Mouse (Mus musculus) MEL (cell line): ENCODE results near the gene Fn1. TPM values are rescaled to one million over a fixed set of nuclear protein-coding genes. Genes with fewer than 3 reads are reported as not detected.
A peak's percentile ranks its signal among the peaks of the same experiment; 100 is the strongest.

ENCODE experiments used
- DNase-seq: peaks from one replicate; pipeline ENCODE4 v3.0.0; 2011; ENCODE audit warnings: low read depth, low spot score
- H3K27ac ChIP-seq: 2 replicates; pipeline ENCODE4 v1.5.1; 2012; ENCODE audit warnings: low read depth, mild to moderate bottlenecking, control low read depth, low read length, moderate library complexity; ENCODE audit not compliant: control insufficient read depth
- H3K27me3 ChIP-seq, 2 experiments: fragments of 150-350 bp in 1 of 2; sonication (generic) in 1 of 2; 2 replicates each; pipeline ENCODE4 v1.6.1; 2012; ENCODE audit warnings: low read length in 2 of 2, mild to moderate bottlenecking in 2 of 2, improper control_type of control experiment in 1 of 2, moderate library complexity in 1 of 2; ENCODE audit not compliant: insufficient read depth in 2 of 2, control insufficient read depth in 1 of 2
- H3K36me3 ChIP-seq, 2 experiments: 2 replicates each; pipeline ENCODE4 v1.6.1; 2012 to 2014; ENCODE audit warnings: low read length in 2 of 2, improper control_type of control experiment in 1 of 2, inconsistent platforms in 1 of 2, mild to moderate bottlenecking in 1 of 2; ENCODE audit not compliant: insufficient read depth in 2 of 2, control insufficient read depth in 1 of 2
- H3K4me1 ChIP-seq, 2 experiments: fragments of 150-350 bp in 1 of 2; sonication (generic) in 1 of 2; 2 replicates each; pipeline ENCODE4 v1.6.1; 2012; ENCODE audit warnings: low read length in 2 of 2, improper control_type of control experiment in 1 of 2, mild to moderate bottlenecking in 1 of 2; ENCODE audit not compliant: insufficient read depth in 2 of 2, control insufficient read depth in 1 of 2
- H3K4me3 ChIP-seq, 2 experiments: fragments of 150-350 bp in 1 of 2; sonication (generic) in 1 of 2; 2 replicates each; pipeline ENCODE4 v1.5.1; 2012; ENCODE audit warnings: low read depth in 2 of 2, low read length in 2 of 2, mild to moderate bottlenecking in 2 of 2, moderate library complexity in 2 of 2, control low read depth in 1 of 2, improper control_type of control experiment in 1 of 2; ENCODE audit not compliant: control insufficient read depth in 1 of 2, insufficient read depth in 1 of 2
- H3K79me2 ChIP-seq: 2 replicates; pipeline ENCODE4 v1.6.1; 2012; ENCODE audit warnings: mild to moderate bottlenecking, low read length, moderate library complexity; ENCODE audit not compliant: control insufficient read depth, poor library complexity, insufficient read depth
- H3K9ac ChIP-seq: 2 replicates; pipeline ENCODE4 v1.6.1; 2012; ENCODE audit warnings: low read depth, mild to moderate bottlenecking, control low read depth, low read length, moderate library complexity; ENCODE audit not compliant: control insufficient read depth, poor library complexity, severe bottlenecking
- H3K9me3 ChIP-seq: fragments of 150-350 bp; sonication (generic); replicated peaks from 2 replicates; pipeline ENCODE4 v1.6.1; 2012; ENCODE audit warnings: mild to moderate bottlenecking, low read length, improper control_type of control experiment, moderate library complexity; ENCODE audit not compliant: insufficient read depth
- BHLHE40 ChIP-seq: IDR thresholded peaks from 2 replicates; pipeline ENCODE4 v1.6.1; 2012; ENCODE audit warnings: low read depth, mild to moderate bottlenecking, inconsistent platforms, low read length, improper control_type of control experiment, borderline replicate concordance
- CHD1 ChIP-seq: IDR thresholded peaks from 2 replicates; pipeline ENCODE4 v1.6.1; 2012; ENCODE audit warnings: low read depth, mild to moderate bottlenecking, inconsistent platforms, low read length, improper control_type of control experiment
- CHD2 ChIP-seq: IDR thresholded peaks from 2 replicates; pipeline ENCODE4 v1.6.1; 2011; ENCODE audit warnings: low read length, improper control_type of control experiment
- E2F4 ChIP-seq: IDR thresholded peaks from 2 replicates; pipeline ENCODE4 v1.6.1; 2011; ENCODE audit warnings: low read depth, low read length, improper control_type of control experiment, borderline replicate concordance
- ELF1 ChIP-seq: IDR thresholded peaks from 2 replicates; pipeline ENCODE4 v1.6.1; 2014; ENCODE audit warnings: low read depth, mild to moderate bottlenecking, inconsistent platforms, low read length, improper control_type of control experiment, moderate library complexity
- JUND ChIP-seq: IDR thresholded peaks from 2 replicates; pipeline ENCODE4 v1.6.1; 2011; ENCODE audit warnings: low read depth, mild to moderate bottlenecking, improper control_type of control experiment, low read length
- KAT2A ChIP-seq: conservative IDR thresholded peaks from 2 replicates; pipeline ENCODE4 v1.6.1; 2012; ENCODE audit warnings: low read depth, low read length, improper control_type of control experiment, inconsistent platforms
- MAFK ChIP-seq: IDR thresholded peaks from 2 replicates; pipeline ENCODE4 v1.6.1; 2011; ENCODE audit warnings: low read depth, mild to moderate bottlenecking, low read length, improper control_type of control experiment, borderline replicate concordance
- MAZ ChIP-seq: IDR thresholded peaks from 2 replicates; pipeline ENCODE4 v1.6.1; 2012; ENCODE audit warnings: low read depth, mild to moderate bottlenecking, inconsistent platforms, low read length, improper control_type of control experiment
- MYB ChIP-seq: IDR thresholded peaks from 2 replicates; pipeline ENCODE4 v1.6.1; 2011; ENCODE audit warnings: mild to moderate bottlenecking, low read depth, low read length, improper control_type of control experiment
- NRF1 ChIP-seq: IDR thresholded peaks from 2 replicates; pipeline ENCODE4 v1.6.1; 2014; ENCODE audit warnings: low read depth, mild to moderate bottlenecking, inconsistent platforms, low read length, improper control_type of control experiment, moderate library complexity; ENCODE audit not compliant: poor library complexity, insufficient read depth, severe bottlenecking
- POLR2AphosphoS2 ChIP-seq: IDR thresholded peaks from 2 replicates; pipeline ENCODE4 v1.6.1; 2011; ENCODE audit warnings: low read length, improper control_type of control experiment
- RCOR1 ChIP-seq: IDR thresholded peaks from 2 replicates; pipeline ENCODE4 v1.6.1; 2012; ENCODE audit warnings: low read depth, mild to moderate bottlenecking, inconsistent platforms, low read length, improper control_type of control experiment
- SMC3 ChIP-seq: IDR thresholded peaks from 2 replicates; pipeline ENCODE4 v1.6.1; 2011; ENCODE audit warnings: low read depth, low read length, improper control_type of control experiment
- USF2 ChIP-seq, 2 experiments: IDR thresholded peaks; 2 replicates each; pipeline ENCODE4 v1.6.1; 2011 to 2012; ENCODE audit warnings: improper control_type of control experiment in 2 of 2, low read length in 2 of 2, borderline replicate concordance in 1 of 2, inconsistent platforms in 1 of 2, low read depth in 1 of 2, mild to moderate bottlenecking in 1 of 2; ENCODE audit not compliant: insufficient read depth in 1 of 2
- polyA plus RNA-seq, 2 experiments: library from polyadenylated mRNA; stranded (reverse) in 1 of 2; unstranded in 1 of 2; fragments of >175 nt in 1 of 2; fragments of >200 nt in 1 of 2; gene quantifications; 2 replicates each; pipeline versions ENCODE4 v1.2.1 to v1.2.4; 2012; ENCODE audit warnings: low replicate concordance in 2 of 2, low read depth in 1 of 2; ENCODE audit not compliant: insufficient read length in 2 of 2, insufficient read depth in 1 of 2, missing spikeins in 1 of 2
- total RNA-seq: library from RNA; depleted of rRNA; stranded (reverse); fragments of 300-350 nt; gene quantifications from 2 replicates; pipeline ENCODE4 v1.2.3, GENCODE M21; 2012

Fn1 gene
- total and polyA plus RNA-seq, 3 experiments, result 0.56 TPM; not detected in 2

DNA sequence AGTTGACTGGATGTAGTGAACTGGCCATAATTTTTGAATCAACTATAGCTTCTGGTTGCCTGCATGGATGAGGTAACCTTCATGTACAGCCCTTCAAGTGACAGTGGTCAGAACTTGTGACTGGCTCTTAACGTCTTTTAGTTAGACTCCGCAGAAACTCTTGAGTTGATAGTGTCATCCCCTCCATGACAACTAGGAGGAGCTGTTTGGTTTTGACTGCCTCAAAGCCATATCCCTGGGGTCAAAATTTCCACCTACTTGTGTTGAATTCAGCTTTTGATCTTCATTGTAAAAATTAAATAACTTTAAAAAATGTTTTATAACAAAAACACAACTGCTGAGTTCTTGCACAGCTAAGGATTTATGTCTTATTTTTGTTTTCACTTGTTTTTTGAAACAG lies 22.4 kb upstream of the Fn1 start:
- no peaks in the 10 kb centered on the region for H3K9me3 ChIP-seq
- H3K79me2 ChIP-seq, result no peaks in the 10 kb centered on the region
- H3K36me3 ChIP-seq, result no peaks in the 10 kb centered on the region
- no peaks in the 10 kb centered on the region for H3K27me3 ChIP-seq
- peak; percentile 4 for DNase-seq
- no peak overlapping the region for H3K4me3 ChIP-seq
- no peak for TF ChIP-seq CHD1
- H3K4me1 ChIP-seq, result no peaks in the 10 kb centered on the region
- no peak overlapping the region for H3K9ac ChIP-seq
- no peak overlapping the region for H3K27ac ChIP-seq

DNA sequence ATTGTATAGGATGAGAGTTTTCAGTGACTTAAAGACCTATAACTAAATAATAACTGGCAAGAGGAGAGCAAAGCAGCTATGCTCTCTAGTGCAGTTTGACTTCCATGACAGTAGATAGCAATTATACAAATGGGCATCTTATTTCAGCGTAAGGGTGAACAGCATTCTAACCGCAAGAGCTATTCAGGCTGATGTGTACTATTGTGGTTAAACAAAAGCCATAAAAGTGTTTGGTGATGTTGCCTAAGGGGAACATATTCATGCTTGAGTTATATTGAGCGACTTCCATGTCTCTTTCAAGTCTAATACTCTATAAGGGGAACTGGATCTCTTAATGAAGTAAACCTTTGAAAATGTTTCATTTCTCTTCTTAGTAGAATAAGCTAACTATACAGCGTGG lies 21.3 kb upstream of the Fn1 start:
- H3K36me3 ChIP-seq, result no peaks in the 10 kb centered on the region
- no peak overlapping the region for H3K9ac ChIP-seq
- DNase-seq, result no peak
- no peaks in the 10 kb centered on the region for H3K9me3 ChIP-seq
- no peak overlapping the region for H3K4me3 ChIP-seq
- no peaks in the 10 kb centered on the region for H3K79me2 ChIP-seq
- no peak overlapping the region for H3K27ac ChIP-seq
- H3K27me3 ChIP-seq, result no peaks in the 10 kb centered on the region
- no peak for TF ChIP-seq KAT2A
- no peak for TF ChIP-seq ELF1
- no peak for TF ChIP-seq MAFK
- no peak for TF ChIP-seq SMC3
- no peak for TF ChIP-seq POLR2AphosphoS2
- TF ChIP-seq MYB, result no peak
- no peak for TF ChIP-seq E2F4
- no peak for TF ChIP-seq JUND
- no peak for TF ChIP-seq NRF1
- TF ChIP-seq MAZ, result no peak
- TF ChIP-seq USF2 (IDR thresholded peaks at IDR 0.05; ENCODE audit: borderline replicate concordance in 1 of 2, insufficient read depth in 1 of 2, low read depth in 1 of 2, low read length in 2 of 2), result no peak
- TF ChIP-seq CHD2, result no peak
- TF ChIP-seq BHLHE40, result no peak
- H3K4me1 ChIP-seq, result no peaks in the 10 kb centered on the region

DNA sequence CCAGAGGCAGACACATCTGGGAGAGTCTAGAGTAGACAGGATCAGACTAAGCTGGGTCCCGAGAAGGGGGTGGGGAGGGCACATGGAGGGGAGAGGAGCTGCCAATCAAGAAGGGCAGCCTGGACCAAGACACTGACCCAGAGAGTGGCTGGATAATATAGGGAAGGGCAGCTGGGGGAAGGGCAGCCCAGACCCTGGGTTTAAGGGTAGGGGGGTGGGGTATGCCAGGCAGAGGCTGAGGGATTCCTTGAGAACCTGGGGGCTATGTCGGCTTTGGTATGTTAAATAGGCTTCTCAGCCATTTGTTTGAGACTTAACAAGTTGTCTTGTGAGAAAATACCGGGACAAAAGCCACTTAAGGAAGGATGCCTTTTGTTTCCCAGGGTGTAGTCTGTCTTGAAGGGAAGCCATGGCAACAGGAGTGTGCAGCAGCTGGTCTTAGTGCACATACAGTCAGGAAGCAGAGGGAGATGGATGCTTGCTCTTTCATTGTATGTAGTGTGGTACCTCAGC lies 20.5 kb upstream of the Fn1 start:
- H3K27me3 ChIP-seq, result no peaks in the 10 kb centered on the region
- no peak overlapping the region for H3K9ac ChIP-seq
- H3K4me1 ChIP-seq, result no peaks in the 10 kb centered on the region
- no peak overlapping the region for H3K27ac ChIP-seq
- H3K36me3 ChIP-seq, result no peaks in the 10 kb centered on the region
- no peaks in the 10 kb centered on the region for H3K79me2 ChIP-seq
- H3K4me3 ChIP-seq, result no peak overlapping the region
- H3K9me3 ChIP-seq, result no peaks in the 10 kb centered on the region
- no peak for TF ChIP-seq RCOR1
- no peak for DNase-seq
